Mouse (Mus musculus): ENCODE results near the gene Trp53tg5.

Gene Trp53tg5

GRCm38 (mm10) chr2:164452000-164452676 is 21.4 kb downstream of the Trp53tg5 start:
- no peak for DNase-seq (ENCODE audit: low read depth, low spot score)

GRCm38 (mm10) chr2:164449341-164450042 is 24.0 kb downstream of the Trp53tg5 start:
- no peak for DNase-seq (ENCODE audit: low read depth, low spot score)

- no peak for DNase-seq (ENCODE audit: low read depth, low spot score)
These were observed 24.6 kb downstream of the Trp53tg5 start for GRCm38 (mm10) chr2:164448921-164449320.

DNA sequence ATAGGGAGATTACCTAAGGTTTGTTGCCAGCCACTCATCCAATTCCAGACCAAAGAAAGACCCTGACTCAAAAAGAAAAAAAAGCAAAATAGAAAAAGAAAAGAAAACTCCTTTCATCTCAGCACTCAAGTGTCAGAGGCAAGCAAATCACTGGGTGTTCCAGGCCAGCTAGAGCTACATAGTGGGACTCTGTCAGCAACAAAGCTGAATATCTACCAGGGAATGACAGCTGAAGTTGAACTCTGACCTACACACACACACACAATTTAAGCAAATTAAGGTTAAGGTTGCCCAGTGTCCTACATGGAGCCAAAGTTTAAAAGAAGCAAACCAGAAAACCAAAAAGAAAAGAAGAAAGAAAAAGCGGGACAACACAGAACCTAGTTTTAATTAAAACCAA is 25.4 kb downstream of the Trp53tg5 start:
- DNase-seq (ENCODE audit: low read depth, low spot score), result no peak

DNA sequence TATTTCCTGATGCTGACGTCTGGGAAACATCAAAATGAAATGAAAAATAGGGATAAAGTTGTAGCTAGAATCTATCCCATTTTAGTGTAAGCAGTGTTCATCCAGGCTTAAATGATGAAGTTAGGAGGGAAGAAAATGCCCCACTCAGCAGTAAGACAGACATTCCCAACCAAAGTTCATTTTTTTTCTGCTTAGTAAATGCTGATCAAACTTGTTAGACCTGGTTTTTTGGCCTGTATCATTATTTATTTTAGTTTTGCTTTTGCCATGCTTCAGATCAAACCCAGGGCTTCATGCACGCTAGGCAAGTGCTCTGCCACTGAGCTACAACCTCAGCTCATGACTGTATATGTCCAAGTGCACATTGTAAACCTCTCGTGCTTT is 27.4 kb downstream of the Trp53tg5 start:
- DNase-seq (ENCODE audit: low read depth, low spot score), result no peak

GRCm38 (mm10) chr2:164445399-164446085 is 28.0 kb downstream of the Trp53tg5 start:
- no peak for DNase-seq (ENCODE audit: low read depth, low spot score)

DNA sequence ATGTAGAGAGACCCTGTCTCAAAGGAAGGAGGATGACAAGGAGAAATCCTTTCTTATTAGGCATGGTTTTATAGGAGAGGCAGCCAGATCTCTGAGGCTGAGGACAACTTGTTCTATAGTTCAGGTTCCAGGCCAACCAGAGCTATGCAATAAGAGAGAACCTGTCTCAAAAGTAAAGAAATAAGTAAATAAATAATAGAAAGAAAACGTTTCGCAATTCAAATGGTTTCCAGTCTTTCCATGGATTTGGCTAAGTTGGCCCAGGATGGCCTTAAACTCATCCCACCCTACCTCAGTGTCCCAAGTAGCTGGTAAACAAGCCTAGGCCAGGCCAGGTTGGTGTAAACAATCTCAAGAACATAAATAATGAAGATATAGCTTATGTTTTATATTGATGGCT is 28.8 kb downstream of the Trp53tg5 start:
- no peak for DNase-seq (ENCODE audit: low read depth, low spot score)

DNA sequence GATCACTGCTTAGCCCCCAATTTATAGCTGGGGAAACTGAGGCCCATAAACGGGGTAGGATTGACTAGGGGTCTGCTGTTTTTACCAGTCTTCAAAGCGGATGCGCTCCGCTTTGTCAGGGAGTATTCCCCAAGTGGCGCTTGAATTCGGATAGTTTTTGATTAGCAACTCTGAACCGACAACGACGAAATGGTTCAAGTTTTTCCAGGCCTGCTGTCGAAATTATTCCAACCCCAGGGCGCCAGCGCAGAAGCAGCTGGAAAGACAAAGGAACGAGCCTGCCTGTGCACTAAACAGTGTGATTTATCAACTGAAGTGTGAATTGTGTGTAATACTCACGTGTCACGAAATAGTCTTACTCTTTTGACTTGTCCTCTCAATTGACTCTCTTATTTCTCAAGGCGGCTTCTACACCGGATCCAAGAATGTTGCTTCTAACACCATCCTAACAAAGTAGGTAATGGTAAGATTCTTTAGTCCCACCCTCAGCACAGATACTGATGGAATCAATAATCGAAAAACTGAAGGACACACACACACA is 30.0 kb downstream of the Trp53tg5 start, which contains the start of gene Sdc4:
Sdc4 (minus strand) TSS at position 428 of the 541 bp plus-strand sequence.
- no peak for DNase-seq (ENCODE audit: low read depth, low spot score)

GRCm38 (mm10) chr2:164443051-164443437 is 30.5 kb downstream of the Trp53tg5 start:
- DNase-seq (ENCODE audit: low read depth, low spot score), result no peak

DNA sequence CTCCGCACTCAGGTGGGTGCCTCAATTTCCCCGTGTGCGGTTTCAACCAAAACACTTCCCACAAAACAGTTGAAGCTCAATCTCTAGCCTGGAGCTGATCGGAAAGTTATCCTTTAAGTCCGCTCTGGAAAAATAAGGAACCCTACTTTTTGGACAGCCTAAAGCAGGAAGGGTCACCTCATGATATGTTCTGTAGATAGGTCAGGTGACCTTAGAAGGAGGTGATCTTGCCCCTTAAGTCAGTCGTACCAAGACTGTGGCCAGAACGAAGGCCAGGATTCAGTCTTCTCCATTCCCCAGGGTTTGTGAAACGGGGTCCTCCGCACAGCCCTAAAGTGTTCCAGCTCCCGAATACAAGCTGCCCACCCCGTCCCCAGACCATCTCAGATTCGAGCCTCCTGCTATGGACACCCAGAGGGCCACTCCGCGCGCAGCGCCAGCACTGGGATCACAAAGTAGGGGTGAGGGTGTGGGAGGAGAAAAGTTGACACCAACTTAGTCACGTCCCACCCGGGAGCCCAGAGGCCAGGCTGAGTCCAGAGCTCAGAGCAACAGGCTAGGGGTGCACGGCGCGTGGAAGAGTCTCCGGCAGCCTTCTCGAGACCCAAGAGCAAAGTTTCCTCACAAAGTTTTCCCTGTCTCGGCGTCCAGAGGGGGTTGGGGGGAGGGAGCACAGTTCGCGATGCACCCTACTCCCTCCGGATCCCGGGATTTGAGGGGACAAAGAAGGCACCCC is 31.0 kb downstream of the Trp53tg5 start:
- DNase-seq (ENCODE audit: low read depth, low spot score), result no peak

DNA sequence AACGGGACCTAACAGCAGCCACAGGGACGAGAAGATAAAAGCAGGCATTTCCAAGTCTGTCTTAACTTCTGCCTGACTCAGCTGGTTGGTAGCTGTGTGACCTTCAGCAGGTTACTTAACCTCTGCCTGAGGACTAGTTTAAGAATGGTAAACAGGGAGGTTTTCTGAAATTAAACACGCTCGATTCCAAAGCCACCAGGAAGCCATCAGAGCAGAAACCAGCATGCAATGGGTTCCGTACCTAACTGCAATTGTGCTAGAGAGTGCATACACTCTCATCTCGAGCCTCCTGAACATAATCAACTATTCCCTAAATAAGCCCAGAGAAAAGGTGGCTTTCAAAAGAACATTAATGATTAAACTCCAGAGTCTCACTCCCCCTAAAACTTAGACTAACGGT is 31.8 kb downstream of the Trp53tg5 start:
- no peak for DNase-seq (ENCODE audit: low read depth, low spot score)

- no peak for DNase-seq (ENCODE audit: low read depth, low spot score)
These were observed 32.4 kb downstream of the Trp53tg5 start for GRCm38 (mm10) chr2:164441155-164441554.

GRCm38 (mm10) chr2:164440314-164440713 is 33.2 kb downstream of the Trp53tg5 start:
- DNase-seq (ENCODE audit: low read depth, low spot score), result no peak

DNA sequence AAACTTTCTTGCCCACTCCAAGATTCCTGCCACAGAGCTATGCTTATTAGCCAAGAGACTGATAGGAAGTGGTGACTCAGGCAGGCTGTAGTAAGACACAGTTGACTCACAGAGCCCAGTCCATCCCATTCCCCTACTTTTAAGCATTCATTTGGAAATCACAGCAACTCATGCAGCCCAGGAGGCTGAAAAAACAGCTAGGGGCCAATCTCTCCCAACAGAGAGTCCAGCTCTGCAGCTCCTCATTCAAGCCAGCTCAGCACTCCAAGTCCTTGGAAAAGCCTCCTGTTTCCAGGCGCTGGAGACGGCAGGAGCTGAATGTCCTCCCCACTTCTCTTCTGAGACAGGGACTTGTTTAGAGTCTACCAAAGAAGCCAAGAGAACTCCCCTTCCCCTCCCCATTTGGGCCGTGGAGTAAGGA is 34.5 kb downstream of the Trp53tg5 start:
- no peak for DNase-seq (ENCODE audit: low read depth, low spot score)

- DNase-seq (ENCODE audit: low read depth, low spot score), result no peak
These were observed 35.3 kb downstream of the Trp53tg5 start for GRCm38 (mm10) chr2:164438257-164438656.

DNA sequence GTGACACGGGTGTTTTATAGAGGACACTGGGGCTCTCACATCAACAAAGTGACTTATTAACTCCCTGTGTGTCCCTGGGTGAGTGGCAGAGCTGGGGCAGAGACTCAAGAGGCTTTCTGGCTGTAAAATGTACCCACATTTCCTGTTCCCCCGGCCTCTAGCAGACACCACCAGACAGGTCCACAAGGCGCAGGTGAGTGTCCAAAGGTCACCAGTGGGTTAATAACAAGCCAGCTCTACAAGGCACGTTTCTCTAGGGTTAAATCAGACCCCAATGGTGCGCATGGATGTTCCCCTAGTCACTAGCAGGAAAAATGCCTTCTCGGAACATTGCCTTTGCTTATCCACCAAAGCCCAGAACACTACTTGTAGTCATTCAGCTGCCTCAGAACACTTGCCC is 35.8 kb downstream of the Trp53tg5 start:
- no peak for DNase-seq (ENCODE audit: low read depth, low spot score)

- DNase-seq (ENCODE audit: low read depth, low spot score), result no peak
These were observed 36.6 kb downstream of the Trp53tg5 start for GRCm38 (mm10) chr2:164436961-164437360.

- no peak for DNase-seq (ENCODE audit: low read depth, low spot score)
These were observed 37.2 kb downstream of the Trp53tg5 start for GRCm38 (mm10) chr2:164436215-164436913.

DNA sequence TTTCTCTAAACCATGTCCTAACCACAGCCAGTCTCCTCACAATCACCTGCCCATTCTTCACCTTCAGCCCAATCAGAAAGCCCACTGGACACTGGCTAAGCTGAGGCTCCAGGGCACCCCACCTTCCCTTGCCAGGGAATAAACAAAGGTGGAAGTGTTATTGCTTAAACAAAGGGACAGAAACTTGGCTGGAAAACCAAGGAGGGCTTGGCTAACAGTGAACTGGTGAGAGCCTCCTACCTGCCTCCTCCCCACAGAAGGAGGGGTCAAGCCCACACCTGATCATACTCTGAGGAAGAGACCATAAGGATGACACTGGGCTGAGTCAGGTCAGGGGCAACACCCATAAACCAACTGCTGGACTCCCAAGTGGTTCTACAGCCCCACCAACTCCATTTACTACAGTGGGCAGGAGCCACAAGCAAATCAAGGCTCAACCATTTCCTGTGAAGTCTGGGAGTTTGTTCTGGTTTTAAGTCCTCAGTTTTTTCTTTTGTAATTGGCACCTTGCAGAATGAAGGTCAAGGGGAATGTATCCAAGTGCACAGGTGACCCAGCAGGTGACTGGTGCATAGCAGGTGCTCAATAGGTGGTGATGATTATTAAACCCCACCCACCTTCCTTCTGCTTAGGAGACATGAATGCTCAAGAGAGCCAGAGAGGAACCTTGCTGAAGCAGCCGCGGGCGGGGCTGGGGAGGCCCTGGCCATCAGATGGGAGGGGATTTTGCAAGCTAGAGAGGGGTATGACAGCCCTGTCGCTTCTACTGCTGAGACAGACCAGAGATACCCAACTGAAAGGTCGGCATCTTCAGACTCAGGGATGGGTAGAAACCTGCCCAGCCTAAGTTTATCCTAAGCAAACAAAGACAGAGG is 38.1 kb downstream of the Trp53tg5 start:
- DNase-seq (ENCODE audit: low read depth, low spot score), result no peak

DNA sequence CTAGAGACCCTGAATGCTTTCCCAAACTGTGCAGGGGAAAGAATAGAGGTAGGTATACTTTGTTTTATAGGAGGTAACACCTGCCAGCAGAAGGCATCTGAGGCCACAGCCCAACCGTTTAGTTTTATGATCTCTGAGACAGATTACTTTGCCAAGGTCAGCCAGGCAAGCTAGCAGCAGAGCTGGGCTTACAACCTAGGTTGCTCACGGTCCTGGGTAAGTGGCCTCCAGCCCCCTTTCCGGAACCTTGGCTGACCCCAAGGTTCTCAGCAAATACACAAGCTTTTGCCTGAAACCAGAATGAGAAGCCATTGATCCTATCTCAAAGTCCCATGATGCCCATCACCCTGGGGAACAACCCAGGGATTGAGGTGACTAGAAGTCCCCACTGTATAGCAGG is 38.8 kb downstream of the Trp53tg5 start:
- DNase-seq (ENCODE audit: low read depth, low spot score), result no peak
